Mouse (Mus musculus): ENCODE data around the gene E4f1. TPM values are rescaled to one million over a fixed set of nuclear protein-coding genes. Genes with fewer than 3 reads are reported as not detected.

E4f1 gene
- polyA plus RNA-seq, 1 experiment from 2014 or later: 42.3 TPM

- H3K4me3 ChIP-seq (ENCODE audit: low read length): no peak overlapping the region
- H3K4me2 ChIP-seq (ENCODE audit: low read length): no peak overlapping the region
- H3K27ac ChIP-seq (ENCODE audit: low read depth, low read length): no peak overlapping the region
- H3K4me1 ChIP-seq (ENCODE audit: control insufficient read depth, insufficient read depth, low read depth, low read length): peaks cover 3% of the 10 kb centered on the region; the same call in 1 of the 2 replicates
- H3K36me3 ChIP-seq (ENCODE audit: control insufficient read depth, insufficient read depth, low read length): peaks cover 66% of the 10 kb centered on the region
- no peaks in the 10 kb centered on the region for H3K27me3 ChIP-seq (replicated peaks; ENCODE audit: control insufficient read depth, insufficient read depth, low read length)
- no peak for ATAC-seq
- H3K9me3 ChIP-seq (ENCODE audit: control insufficient read depth, low read length): no peaks in the 10 kb centered on the region
- no peak overlapping the region for H3K9ac ChIP-seq (ENCODE audit: low read depth, low read length)
- WGBS: 93% methylated on average over 10 of the region's 10 CpGs
These were observed 34.0 kb upstream of the E4f1 start for GRCm38 (mm10) chr17:24504085-24504484.

DNA sequence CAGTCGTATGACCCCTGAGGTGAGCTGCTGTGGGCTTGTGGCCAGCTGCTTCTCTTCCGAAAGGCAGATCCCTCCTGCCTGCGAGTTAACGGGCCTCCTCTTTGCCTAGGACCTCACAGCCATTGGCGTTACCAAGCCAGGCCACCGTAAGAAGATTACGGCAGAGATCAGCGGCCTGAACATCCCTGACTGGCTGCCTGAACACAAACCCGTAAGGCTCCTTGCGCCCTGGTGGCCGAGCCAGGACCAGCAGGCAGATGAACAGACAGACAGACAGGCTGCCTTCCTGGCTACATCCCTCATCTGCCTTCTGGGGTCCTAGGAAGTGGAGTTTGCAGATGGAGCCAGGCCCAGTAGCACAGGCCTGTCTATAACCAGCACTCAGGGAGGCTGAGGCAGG is 32.1 kb upstream of the E4f1 start:
- H3K27me3 ChIP-seq (replicated peaks; ENCODE audit: control insufficient read depth, insufficient read depth, low read length): no peaks in the 10 kb centered on the region
- no peak overlapping the region for H3K27ac ChIP-seq (ENCODE audit: low read depth, low read length)
- no peak for ATAC-seq
- H3K4me3 ChIP-seq (ENCODE audit: low read length): no peak overlapping the region
- WGBS: 49% methylated on average over 11 of the region's 11 CpGs
- H3K9me3 ChIP-seq (ENCODE audit: control insufficient read depth, low read length): no peaks in the 10 kb centered on the region
- H3K4me2 ChIP-seq (ENCODE audit: low read length): no peak overlapping the region
- H3K9ac ChIP-seq (ENCODE audit: low read depth, low read length): no peak overlapping the region
- peaks cover 3% of the 10 kb centered on the region; the same call in 1 of the 2 replicates for H3K4me1 ChIP-seq (ENCODE audit: control insufficient read depth, insufficient read depth, low read depth, low read length)
- peaks cover 70% of the 10 kb centered on the region for H3K36me3 ChIP-seq (ENCODE audit: control insufficient read depth, insufficient read depth, low read length)

DNA sequence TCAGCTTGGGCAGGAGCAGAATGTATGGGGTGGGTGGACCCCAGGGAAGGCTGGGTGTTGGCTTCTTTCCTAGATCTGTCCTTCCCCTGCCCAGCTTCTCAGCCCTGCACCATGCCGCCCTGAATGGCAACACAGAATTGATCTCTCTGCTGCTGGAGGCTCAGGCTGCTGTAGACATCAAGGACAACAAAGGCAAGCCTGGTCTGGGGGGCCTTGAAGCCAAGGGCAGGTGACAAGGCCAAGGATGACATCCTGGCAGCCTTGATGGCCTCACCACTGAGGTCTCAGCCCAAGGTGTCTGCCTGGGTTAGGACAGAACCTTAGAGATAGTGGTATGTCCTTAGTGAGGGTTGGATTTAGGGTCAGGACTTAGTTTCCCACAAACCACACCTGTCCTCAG is 25.9 kb upstream of the E4f1 start:
- Histone ChIP-seq H3K4me2 (ENCODE audit: low read length) (no peak overlapping the region), H3K9me3 (ENCODE audit: control insufficient read depth, low read length) (no peaks in the 10 kb centered on the region), H3K4me1 (ENCODE audit: control insufficient read depth, insufficient read depth, low read depth, low read length) (peaks cover 5% of the 10 kb centered on the region), H3K9ac (ENCODE audit: low read depth, low read length) (no peak overlapping the region), H3K27ac (ENCODE audit: low read depth, low read length) (no peak overlapping the region), H3K27me3 (replicated peaks; ENCODE audit: control insufficient read depth, insufficient read depth, low read length) (no peaks in the 10 kb centered on the region), H3K36me3 (ENCODE audit: control insufficient read depth, insufficient read depth, low read length) (peaks cover 35% of the 10 kb centered on the region), H3K4me3 (ENCODE audit: low read length) (no peak overlapping the region)
- WGBS: 88% methylated on average over 1 of the region's 1 CpGs
- no peak for ATAC-seq

- no peaks in the 10 kb centered on the region for H3K9me3 ChIP-seq (ENCODE audit: control insufficient read depth, low read length)
- WGBS: 79% methylated on average over 3 of the region's 3 CpGs
- no peaks in the 10 kb centered on the region for H3K27me3 ChIP-seq (replicated peaks; ENCODE audit: control insufficient read depth, insufficient read depth, low read length)
- peaks cover 11% of the 10 kb centered on the region for H3K4me1 ChIP-seq (ENCODE audit: control insufficient read depth, insufficient read depth, low read depth, low read length)
- H3K9ac ChIP-seq (ENCODE audit: low read depth, low read length): no peak overlapping the region
- no peak overlapping the region for H3K4me2 ChIP-seq (ENCODE audit: low read length)
- peak; percentile 11; the same call in 1 of the 2 replicates for ATAC-seq
- H3K27ac ChIP-seq (ENCODE audit: low read depth, low read length): peak overlapping the region; percentile 9
- H3K4me3 ChIP-seq (ENCODE audit: low read length): no peak overlapping the region
- peaks cover 29% of the 10 kb centered on the region for H3K36me3 ChIP-seq (ENCODE audit: control insufficient read depth, insufficient read depth, low read length)
These were observed 25.3 kb upstream of the E4f1 start for GRCm38 (mm10) chr17:24495443-24495842.

DNA sequence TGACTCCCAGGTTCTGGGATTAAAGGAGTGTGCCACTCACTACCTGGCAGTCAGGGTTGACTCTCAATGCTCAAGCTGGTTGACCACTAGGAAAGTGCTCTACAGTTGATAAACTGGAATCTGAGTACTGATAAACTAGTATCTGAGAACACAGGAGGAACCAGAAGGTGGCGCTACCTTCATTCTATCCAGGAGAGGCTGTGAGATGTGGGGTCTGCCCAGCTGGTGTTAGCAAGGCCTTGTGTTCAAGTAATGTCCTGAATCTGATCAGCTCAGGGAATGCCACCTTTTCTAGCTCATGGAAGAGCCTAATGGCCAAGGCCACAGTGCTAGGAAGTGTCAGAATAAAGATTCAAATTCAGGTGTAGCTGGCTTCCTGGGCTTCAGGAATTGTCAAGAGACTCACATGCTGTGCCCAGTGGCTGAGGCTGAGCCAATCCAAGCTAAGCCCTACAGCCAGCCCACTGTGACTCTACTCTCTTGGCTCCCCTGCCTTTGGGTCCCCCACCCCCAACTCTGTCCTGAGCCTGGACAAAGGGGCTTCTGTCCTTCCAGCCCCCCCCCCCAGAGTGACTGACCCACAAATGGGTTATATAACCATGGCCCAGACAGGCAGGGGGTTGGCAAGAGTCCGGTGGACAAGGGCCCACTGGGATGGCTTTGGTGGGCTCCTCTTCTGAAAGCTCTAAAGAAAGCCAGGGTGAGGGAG is 24.7 kb upstream of the E4f1 start:
- ATAC-seq: peak; percentile 82
- H3K4me1 ChIP-seq (ENCODE audit: control insufficient read depth, insufficient read depth, low read depth, low read length): peaks cover 18% of the 10 kb centered on the region
- no peak overlapping the region for H3K4me2 ChIP-seq (ENCODE audit: low read length)
- no peak overlapping the region for H3K9ac ChIP-seq (ENCODE audit: low read depth, low read length)
- peak overlapping the region; percentile 9 for H3K27ac ChIP-seq (ENCODE audit: low read depth, low read length)
- no peak overlapping the region for H3K4me3 ChIP-seq (ENCODE audit: low read length)
- H3K36me3 ChIP-seq (ENCODE audit: control insufficient read depth, insufficient read depth, low read length): peaks cover 26% of the 10 kb centered on the region
- H3K9me3 ChIP-seq (ENCODE audit: control insufficient read depth, low read length): no peaks in the 10 kb centered on the region
- WGBS: 41% methylated on average over 2 of the region's 2 CpGs
- H3K27me3 ChIP-seq (replicated peaks; ENCODE audit: control insufficient read depth, insufficient read depth, low read length): no peaks in the 10 kb centered on the region

GRCm38 (mm10) chr17:24490399-24490798 is 20.3 kb upstream of the E4f1 start:
- Histone ChIP-seq H3K27me3 (replicated peaks; ENCODE audit: control insufficient read depth, insufficient read depth, low read length) (no peaks in the 10 kb centered on the region), H3K4me3 (ENCODE audit: low read length) (peak overlapping the region; percentile 69), H3K27ac (ENCODE audit: low read depth, low read length) (peak overlapping the region; percentile 94; the same call in 1 of the 2 replicates), H3K4me2 (ENCODE audit: low read length) (peak overlapping the region; percentile 83), H3K9me3 (ENCODE audit: control insufficient read depth, low read length) (no peaks in the 10 kb centered on the region), H3K4me1 (ENCODE audit: control insufficient read depth, insufficient read depth, low read depth, low read length) (peaks cover 28% of the 10 kb centered on the region), H3K36me3 (ENCODE audit: control insufficient read depth, insufficient read depth, low read length) (no peaks in the 10 kb centered on the region), H3K9ac (ENCODE audit: low read depth, low read length) (peak overlapping the region; percentile 24; the same call in 1 of the 2 replicates)
- WGBS: 55% methylated on average over 4 of the region's 4 CpGs
- ATAC-seq: no peak

GRCm38 (mm10) chr17:24489265-24490030 is 19.3 kb upstream of the E4f1 start:
- WGBS: 13% methylated on average over 19 of the region's 19 CpGs
- Histone ChIP-seq H3K4me2 (ENCODE audit: low read length) (peak overlapping the region; percentile 83), H3K9ac (ENCODE audit: low read depth, low read length) (peak overlapping the region; percentile 84), H3K36me3 (ENCODE audit: control insufficient read depth, insufficient read depth, low read length) (no peaks in the 10 kb centered on the region), H3K27me3 (replicated peaks; ENCODE audit: control insufficient read depth, insufficient read depth, low read length) (no peaks in the 10 kb centered on the region), H3K27ac (ENCODE audit: low read depth, low read length) (peak overlapping the region; percentile 94), H3K9me3 (ENCODE audit: control insufficient read depth, low read length) (no peaks in the 10 kb centered on the region), H3K4me1 (ENCODE audit: control insufficient read depth, insufficient read depth, low read depth, low read length) (peaks cover 29% of the 10 kb centered on the region), H3K4me3 (ENCODE audit: low read length) (peak overlapping the region; percentile 69)
- peak; percentile 55 for ATAC-seq

GRCm38 (mm10) chr17:24488662-24489264 is 18.6 kb upstream of the E4f1 start:
- peaks cover 29% of the 10 kb centered on the region for H3K4me1 ChIP-seq (ENCODE audit: control insufficient read depth, insufficient read depth, low read depth, low read length)
- ATAC-seq: peak; percentile 76
- peak overlapping the region; percentile 69 for H3K4me3 ChIP-seq (ENCODE audit: low read length)
- H3K27ac ChIP-seq (ENCODE audit: low read depth, low read length): peak overlapping the region; percentile 94
- under 1% methylated on average over 48 of the region's 81 CpGs for WGBS
- H3K9me3 ChIP-seq (ENCODE audit: control insufficient read depth, low read length): no peaks in the 10 kb centered on the region
- H3K36me3 ChIP-seq (ENCODE audit: control insufficient read depth, insufficient read depth, low read length): no peaks in the 10 kb centered on the region
- peak overlapping the region; percentile 83 for H3K4me2 ChIP-seq (ENCODE audit: low read length)
- H3K9ac ChIP-seq (ENCODE audit: low read depth, low read length): peak overlapping the region; percentile 84
- H3K27me3 ChIP-seq (replicated peaks; ENCODE audit: control insufficient read depth, insufficient read depth, low read length): no peaks in the 10 kb centered on the region

DNA sequence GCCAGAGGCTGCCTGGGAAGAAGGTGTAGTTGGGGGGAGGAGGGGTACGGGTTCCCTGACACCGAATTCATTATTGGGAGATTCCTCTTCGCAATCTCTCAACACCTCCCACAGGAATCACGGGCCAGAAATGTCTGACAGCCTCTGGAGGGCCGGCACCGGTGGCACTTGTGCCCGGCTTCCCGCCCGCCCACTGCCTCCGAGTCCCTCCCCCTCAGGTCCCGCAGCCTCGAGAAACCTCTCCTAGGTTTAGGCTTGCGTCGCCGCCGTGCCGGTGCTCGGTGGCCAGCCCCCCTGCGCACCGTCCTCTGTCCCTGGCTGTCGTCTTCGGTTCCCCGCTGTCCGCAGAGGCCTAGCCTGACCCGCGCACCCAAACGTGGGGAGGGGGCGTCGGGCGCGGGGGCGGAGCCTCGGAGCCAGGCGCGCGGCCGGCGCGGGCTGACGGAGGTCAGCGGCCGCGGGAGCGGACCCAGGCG is 18.1 kb upstream of the E4f1 start, which contains the start of gene Caskin1:
Gene Caskin1, plus strand, starts transcription at position 416 of the 476 bp plus-strand sequence.
- no peaks in the 10 kb centered on the region for H3K36me3 ChIP-seq (ENCODE audit: control insufficient read depth, insufficient read depth, low read length)
- H3K27me3 ChIP-seq (replicated peaks; ENCODE audit: control insufficient read depth, insufficient read depth, low read length): no peaks in the 10 kb centered on the region
- peak within 1 kb of the TSS; percentile 69 for H3K4me3 ChIP-seq (ENCODE audit: low read length)
- H3K4me2 ChIP-seq (ENCODE audit: low read length): peak within 1 kb of the TSS; percentile 83
- peak within 1 kb of the TSS; percentile 94 for H3K27ac ChIP-seq (ENCODE audit: low read depth, low read length)
- no peaks in the 10 kb centered on the region for H3K9me3 ChIP-seq (ENCODE audit: control insufficient read depth, low read length)
- under 1% methylated on average over 39 of the region's 45 CpGs for WGBS
- peaks cover 29% of the 10 kb centered on the region for H3K4me1 ChIP-seq (ENCODE audit: control insufficient read depth, insufficient read depth, low read depth, low read length)
- H3K9ac ChIP-seq (ENCODE audit: low read depth, low read length): peak within 1 kb of the TSS; percentile 84
- peak; percentile 63 for ATAC-seq
